Mouse (Mus musculus) brown adipose tissue, adult 24 weeks (tissue): Measurements from ENCODE around the gene Sec14l2. TPM values are rescaled to one million over a fixed set of nuclear protein-coding genes. Genes with fewer than 3 reads are reported as not detected.

Source experiments
- H3K27ac ChIP-seq: fragments of 200-500 bp; replicated peaks from 2 replicates; pipeline ENCODE4 v1.5.1; 2012; ENCODE audit warnings: low read depth, mild to moderate bottlenecking, low read length
- H3K4me1 ChIP-seq: fragments of 200-500 bp; 2 replicates; pipeline ENCODE4 v1.6.1; 2012; ENCODE audit warnings: low read length, mixed read lengths; ENCODE audit not compliant: control insufficient read depth, insufficient read depth, insufficient read length
- H3K4me3 ChIP-seq: fragments of 200-500 bp; 2 replicates; pipeline ENCODE4 v1.5.1; 2012; ENCODE audit warnings: low read depth, mild to moderate bottlenecking, low read length, moderate library complexity; ENCODE audit not compliant: insufficient read depth
- polyA plus RNA-seq: library from polyadenylated mRNA; stranded (reverse); fragments of >200 nt; gene quantifications from 2 replicates; pipeline ENCODE4 v1.2.4, GENCODE M21; 2012; ENCODE audit not compliant: missing spikeins, insufficient read depth, insufficient read length

Gene Sec14l2
- polyA plus RNA-seq, 1 experiment, result 0.63 TPM

GRCm38 (mm10) chr11:4069664-4070063 lies 53.6 kb downstream of the Sec14l2 start:
- Histone ChIP-seq H3K4me1 (no peaks in the 10 kb centered on the region), H3K27ac (no peak overlapping the region), H3K4me3 (no peak overlapping the region)

DNA sequence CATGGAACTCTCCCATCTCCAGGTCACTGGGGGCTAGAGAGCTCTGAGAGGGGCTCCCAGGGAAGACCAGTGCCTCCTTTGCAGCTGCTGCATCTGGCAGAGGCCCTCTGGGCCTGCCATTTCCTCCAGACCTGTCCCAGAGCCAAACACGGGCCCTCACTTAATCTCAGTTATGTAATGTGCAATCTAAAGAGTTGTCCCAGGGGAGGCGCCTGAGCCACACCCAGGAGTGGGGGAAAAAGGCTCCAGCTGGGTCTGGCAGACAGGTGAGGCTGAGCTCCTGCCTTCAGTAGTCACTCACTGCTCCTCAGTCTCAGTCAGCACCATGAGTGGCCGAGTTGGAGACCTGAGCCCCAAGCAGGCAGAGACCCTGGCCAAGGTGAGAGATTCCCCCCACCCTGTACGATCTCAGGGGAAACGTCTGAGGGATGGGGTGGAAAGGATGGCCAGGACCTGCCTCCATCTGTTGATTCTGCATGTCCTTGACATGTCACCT lies 58.5 kb downstream of the Sec14l2 start, which contains the start of gene Sec14l3:
Gene Sec14l3 (plus strand): TSS at position 215 of the 496 bp plus-strand sequence.
- H3K4me3 ChIP-seq, result no peak within 1 kb of the TSS
- no peaks in the 10 kb centered on the region for H3K4me1 ChIP-seq
- no peak within 1 kb of the TSS for H3K27ac ChIP-seq

DNA sequence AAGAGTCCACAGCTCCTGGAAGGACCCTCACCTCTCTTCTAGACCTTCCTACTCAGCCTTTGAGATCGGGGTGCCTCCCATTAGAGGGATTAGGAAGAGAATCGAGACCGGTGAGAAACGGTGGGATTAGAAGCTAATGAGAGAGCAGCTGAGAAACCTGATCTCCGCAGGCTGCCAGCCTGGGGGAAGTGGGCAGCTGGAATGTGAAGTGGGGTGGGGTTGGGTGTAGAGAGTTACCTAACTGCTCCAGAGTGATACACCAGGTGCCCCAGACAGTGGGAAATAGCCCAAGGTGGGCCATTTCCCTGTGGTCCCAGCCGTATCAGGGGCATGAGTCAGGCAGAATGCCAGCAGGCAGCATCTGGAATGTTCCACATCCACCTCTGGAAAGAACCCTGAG lies 60.2 kb downstream of the Sec14l2 start:
- H3K27ac ChIP-seq, result no peak overlapping the region
- no peaks in the 10 kb centered on the region for H3K4me1 ChIP-seq
- no peak overlapping the region for H3K4me3 ChIP-seq

- H3K4me1 ChIP-seq, result no peaks in the 10 kb centered on the region
- H3K4me3 ChIP-seq, result no peak overlapping the region
- no peak overlapping the region for H3K27ac ChIP-seq
Observed at GRCm38 (mm10) chr11:4062523-4062922, 60.7 kb downstream of the Sec14l2 start.

DNA sequence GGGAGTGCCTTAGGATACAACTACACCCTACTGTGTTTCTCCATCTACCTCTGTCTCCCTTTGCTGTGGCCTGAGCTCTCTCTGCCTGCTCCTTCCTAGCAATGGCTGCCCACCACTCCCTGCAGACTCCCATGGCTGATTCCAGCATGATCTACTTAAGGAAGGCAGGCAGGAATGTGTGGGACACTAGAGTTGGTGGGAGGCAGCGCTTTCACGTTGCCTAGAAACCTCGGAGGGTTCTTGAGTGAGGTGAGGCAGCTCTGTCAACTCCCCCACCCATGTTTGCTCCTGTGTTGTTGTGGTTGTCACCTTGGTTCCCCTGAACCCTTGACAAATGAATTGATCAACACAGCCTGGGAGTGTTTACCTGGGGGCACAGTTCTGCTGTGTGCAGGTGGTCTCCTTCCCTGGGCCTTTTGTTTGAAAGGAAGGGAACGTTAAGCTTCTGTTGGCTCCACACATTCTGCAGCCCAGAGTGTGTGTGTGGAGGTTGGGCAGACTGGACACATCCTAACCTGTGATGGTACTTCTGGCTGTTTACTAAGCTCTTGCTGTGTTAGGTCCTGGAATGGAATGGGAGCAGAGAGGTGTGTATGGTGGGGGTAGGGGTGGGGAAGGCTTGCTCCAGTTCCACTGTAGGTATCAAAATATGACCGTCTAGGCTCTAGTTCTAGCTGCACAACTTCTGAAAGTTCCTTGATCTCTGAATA lies 62.2 kb downstream of the Sec14l2 start:
- no peak overlapping the region for H3K4me3 ChIP-seq
- no peak overlapping the region for H3K27ac ChIP-seq
- H3K4me1 ChIP-seq, result no peaks in the 10 kb centered on the region

DNA sequence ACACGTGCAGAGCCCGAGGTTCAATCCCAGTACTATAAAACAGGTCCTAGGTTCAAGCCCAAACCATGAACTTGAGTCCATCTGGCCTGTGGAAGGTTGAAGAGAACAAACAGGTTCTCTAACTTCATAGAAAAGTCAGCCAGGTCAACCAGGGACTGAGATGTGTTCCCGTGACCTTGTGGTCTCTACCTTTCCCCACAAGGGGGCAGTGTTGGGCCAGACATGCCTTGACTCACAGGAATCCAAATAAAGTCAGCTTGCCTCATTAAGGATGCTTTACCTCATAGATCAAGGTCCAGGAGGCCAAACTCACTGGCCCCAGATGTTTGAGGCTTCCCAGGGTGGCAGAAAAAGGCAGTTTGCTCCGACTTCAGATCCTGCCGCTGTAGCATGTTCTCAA lies 69.6 kb downstream of the Sec14l2 start:
- H3K27ac ChIP-seq, result no peak overlapping the region
- no peaks in the 10 kb centered on the region for H3K4me1 ChIP-seq
- no peak overlapping the region for H3K4me3 ChIP-seq

- no peak overlapping the region for H3K4me3 ChIP-seq
- peaks cover 4% of the 10 kb centered on the region for H3K4me1 ChIP-seq
- no peak overlapping the region for H3K27ac ChIP-seq
Observed at GRCm38 (mm10) chr11:4048438-4048837, 74.8 kb downstream of the Sec14l2 start.

DNA sequence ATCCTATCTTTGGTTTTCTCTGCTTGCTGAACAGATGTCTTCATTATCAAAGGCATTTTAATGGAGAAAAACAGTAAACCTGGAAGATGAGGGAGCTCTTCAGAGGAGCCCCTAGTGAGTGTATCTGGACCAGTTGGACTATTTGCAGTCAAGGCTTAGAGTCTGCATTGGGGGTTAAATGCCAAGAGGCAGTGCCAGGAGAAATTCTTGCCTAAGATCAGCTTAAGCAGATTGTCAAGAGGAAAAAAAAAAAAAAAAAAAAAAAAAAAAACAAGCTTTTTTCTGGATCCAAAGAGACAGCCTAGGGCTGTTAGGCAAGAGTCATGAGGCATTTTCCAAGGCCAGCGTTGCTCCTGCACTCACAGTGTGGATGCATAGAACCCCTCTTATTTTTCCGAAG lies 75.4 kb downstream of the Sec14l2 start:
- Histone ChIP-seq H3K4me3 (no peak overlapping the region), H3K4me1 (peaks cover 4% of the 10 kb centered on the region), H3K27ac (no peak overlapping the region)

Other genes starting within 250 kb of the Sec14l2 start
- gene 4921536K21Rik, start 228.3 kb downstream of the Sec14l2 start, polyA plus RNA-seq, result 1.0 and 2.1 TPM in 2 replicates
- 1.0 and 4.8 TPM in 2 replicates for gene Dusp18, start 228.2 kb downstream of the Sec14l2 start, polyA plus RNA-seq
- 1.1 TPM in 2 replicates for gene Slc35e4, start 208.8 kb downstream of the Sec14l2 start, polyA plus RNA-seq
- 48.4 and 63.5 TPM in 2 replicates for gene Tcn2, start 191.3 kb downstream of the Sec14l2 start, polyA plus RNA-seq
- gene Pes1, start 159.4 kb downstream of the Sec14l2 start, polyA plus RNA-seq, result 25.5 and 45.2 TPM in 2 replicates
- gene 4930556J24Rik, start 146.6 kb downstream of the Sec14l2 start, polyA plus RNA-seq, result not detected in 2 replicates
- gene Gal3st1, start 139.8 kb downstream of the Sec14l2 start, polyA plus RNA-seq, result not detected in 2 replicates
- gene Sec14l4, start 92.0 kb downstream of the Sec14l2 start, polyA plus RNA-seq, result 7.4 and 17.2 TPM in 2 replicates
- gene Sec14l3, start 58.6 kb downstream of the Sec14l2 start, polyA plus RNA-seq, result not detected in 2 replicates
- gene Mtfp1, start 28.0 kb downstream of the Sec14l2 start, polyA plus RNA-seq, result 54.3 and 54.8 TPM in 2 replicates
- gene Rnf215, start 11.8 kb upstream of the Sec14l2 start, polyA plus RNA-seq, result 5.9 and 8.4 TPM in 2 replicates
- gene Ccdc157, start 36.9 kb upstream of the Sec14l2 start, polyA plus RNA-seq, result 1.7 and 2.1 TPM in 2 replicates
- gene Sf3a1, start 36.9 kb upstream of the Sec14l2 start, polyA plus RNA-seq, result 7.3 and 13.4 TPM in 2 replicates
- 2.4 and 2.9 TPM in 2 replicates for gene Tbc1d10a, start 63.4 kb upstream of the Sec14l2 start, polyA plus RNA-seq
- 2.4 and 3.4 TPM in 2 replicates for gene Castor1, start 94.8 kb upstream of the Sec14l2 start, polyA plus RNA-seq
- gene Osm, start 113.0 kb upstream of the Sec14l2 start, polyA plus RNA-seq, result not detected in 2 replicates
- gene Lif, start 134.1 kb upstream of the Sec14l2 start, polyA plus RNA-seq, result 0.36 TPM in 1 of 2 replicates, not detected in the other